Mouse (Mus musculus) liver, embryonic 14.5 days (tissue): ENCODE data around the gene Zfp383. TPM values are rescaled to one million over a fixed set of nuclear protein-coding genes. Genes with fewer than 3 reads are reported as not detected.
A peak's percentile ranks its signal among the peaks of the same experiment; 100 is the strongest.
"Not testable (repeated sequence)": the region's sequence is repeated elsewhere in the genome, so short reads cannot be mapped to it uniquely, and the experiment has no call there.

Experiments used
- ATAC-seq: fragments of 200-750 bp; cut with Nextera tagmentation; 2 replicates; pipeline ENCODE4 v1.8.0; 2017; ENCODE audit warnings: moderate number of reproducible peaks, mild to moderate bottlenecking, moderate library complexity; ENCODE audit not compliant: insufficient read depth
- DNase-seq, 3 experiments: peaks; one replicate each; pipeline ENCODE4 v3.0.0-alpha.2; 2012 to 2013; ENCODE audit warnings: low read depth in 3 of 3, low spot score in 3 of 3
- H3K27ac ChIP-seq: fragments of 300-500 bp; sonication (generic); 2 replicates; pipeline ENCODE4 v1.5.1; 2014; ENCODE audit warnings: moderate library complexity, mild to moderate bottlenecking, control low read depth, inconsistent platforms
- H3K27me3 ChIP-seq: fragments of 300-500 bp; sonication (generic); 2 replicates; pipeline ENCODE4 v1.6.1; 2014; ENCODE audit warnings: mild to moderate bottlenecking, low read length, moderate library complexity; ENCODE audit not compliant: control insufficient read depth, insufficient read depth
- H3K36me3 ChIP-seq: fragments of 300-500 bp; sonication (generic); replicated peaks from 2 replicates; pipeline ENCODE4 v1.6.1; 2014; ENCODE audit warnings: low read depth; ENCODE audit not compliant: control insufficient read depth, insufficient read depth
- H3K4me1 ChIP-seq, 2 experiments: fragments of 200-500 bp in 1 of 2; fragments of 300-500 bp in 1 of 2; sonication (generic) in 1 of 2; replicated peaks; 2 replicates each; pipeline ENCODE4 v1.6.1; 2012 to 2014; ENCODE audit warnings: antibody characterized with exemption in 1 of 2, inconsistent platforms in 1 of 2, low read length in 1 of 2; ENCODE audit not compliant: control insufficient read depth in 2 of 2, insufficient read depth in 2 of 2
- H3K4me2 ChIP-seq: fragments of 300-500 bp; sonication (generic); 2 replicates; pipeline ENCODE4 v1.6.1; 2014; ENCODE audit warnings: low read depth, mild to moderate bottlenecking, control low read depth, moderate library complexity
- H3K4me3 ChIP-seq, 2 experiments: fragments of 200-500 bp in 1 of 2; fragments of 300-500 bp in 1 of 2; sonication (generic) in 1 of 2; 2 replicates each; pipeline ENCODE4 v1.5.1; 2012 to 2014; ENCODE audit warnings: low read depth in 2 of 2, low read length in 2 of 2, mild to moderate bottlenecking in 2 of 2, control low read depth in 1 of 2, inconsistent platforms in 1 of 2, moderate library complexity in 1 of 2; ENCODE audit not compliant: insufficient read depth in 1 of 2
- H3K9ac ChIP-seq: fragments of 300-500 bp; sonication (generic); replicated peaks from 2 replicates; pipeline ENCODE4 v1.6.1; 2014; ENCODE audit warnings: mild to moderate bottlenecking, control low read depth, moderate library complexity
- H3K9me3 ChIP-seq: fragments of 300-500 bp; sonication (generic); 2 replicates; pipeline ENCODE4 v1.6.1; 2016; ENCODE audit warnings: low read length, mixed read lengths; ENCODE audit not compliant: control insufficient read depth
- CTCF ChIP-seq: IDR thresholded peaks from 2 replicates; pipeline ENCODE4 v1.5.1; 2016; ENCODE audit warnings: antibody characterized with exemption, low read depth, control low read depth
- EP300 ChIP-seq: IDR thresholded peaks from 2 replicates; pipeline ENCODE4 v1.6.1; 2016; ENCODE audit warnings: antibody characterized with exemption, low read depth
- WGBS: fragments of 180-500 bp; shearing (Covaris S2); extraction: QIAGEN DNeasy Blood & Tissue Kit; methylation state at CpG from one replicate; pipeline ENCODE4 v1.1.7; 2014; ENCODE audit not compliant: insufficient replicate concordance; 5-methylcytosine and 5-hydroxymethylcytosine counted together
- polyA plus RNA-seq, 2 experiments: library from polyadenylated mRNA; depleted of rRNA in 1 of 2; stranded (reverse) in 1 of 2; unstranded in 1 of 2; fragments of >200 nt; fragmentation: Nextera tagmentation in 1 of 2; extraction: Ambion mirVana in 1 of 2; gene quantifications; 2 replicates each; pipeline versions ENCODE4 v1.2.1 to v1.2.3; 2012 to 2014

Gene Zfp383
- polyA plus RNA-seq, 2 experiments: 0.42 to 0.69 TPM

- H3K9me3 ChIP-seq: no peaks in the 10 kb centered on the region
- no peak for TF ChIP-seq EP300
- TF ChIP-seq CTCF: peak; percentile 18; the same call in 1 of the 2 replicates
- H3K27me3 ChIP-seq: no peaks in the 10 kb centered on the region
- DNase-seq (peak; percentile 54 to 63 (median 58)), ATAC-seq (peak; percentile 91)
- WGBS: 1% methylated on average over 52 of the region's 52 CpGs
- H3K4me3 ChIP-seq: peak within 1 kb of the TSS; percentile 59 to 71
- H3K9ac ChIP-seq: peak within 1 kb of the TSS; percentile 85
- peak within 1 kb of the TSS; percentile 79 for H3K27ac ChIP-seq
- peak within 1 kb of the TSS; percentile 87 for H3K4me2 ChIP-seq
- H3K36me3 ChIP-seq: no peaks in the 10 kb centered on the region
- peaks cover 2% of the 10 kb centered on the region in 2 experiments; a peak in 2 of 4 replicates for H3K4me1 ChIP-seq
Observed at GRCm38 (mm10) chr7:29953513-29954401, 45.7 kb downstream of the Zfp383 start, which contains the start of gene Zfp74. Gene Zfp74 (minus strand): TSS chr7:29954089.

DNA sequence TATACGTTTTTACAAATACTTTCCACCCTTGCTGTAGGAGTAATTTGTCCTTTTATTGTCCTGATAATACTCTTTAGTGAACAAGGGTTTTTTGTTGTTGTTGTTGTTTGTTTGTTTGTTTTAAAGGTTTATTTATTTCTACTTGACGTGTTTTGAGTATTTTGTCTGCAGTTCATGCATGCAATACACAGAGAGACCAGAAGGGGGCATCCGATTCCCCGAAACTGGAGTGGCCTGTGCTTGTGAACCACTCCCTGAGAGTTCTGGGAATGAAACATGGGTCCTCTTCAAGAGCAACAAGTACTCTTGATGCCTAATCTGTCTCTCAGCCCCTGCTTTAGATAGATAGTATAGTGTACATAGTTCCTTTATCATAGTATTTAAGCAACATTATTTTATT, 46.7 kb downstream of the Zfp383 start:
- ATAC-seq: no peak
- Histone ChIP-seq H3K27me3 (no peaks in the 10 kb centered on the region), H3K4me2 (peak overlapping the region; percentile 87), H3K36me3 (no peaks in the 10 kb centered on the region), H3K27ac (no peak overlapping the region), H3K4me3 (peak overlapping the region; percentile 59 to 71; a peak in 2 of 4 replicates), H3K4me1 (peaks cover 2% of the 10 kb centered on the region in 2 experiments; a peak in 2 of 4 replicates), H3K9me3 (no peaks in the 10 kb centered on the region), H3K9ac (no peak overlapping the region)
- TF ChIP-seq CTCF (peak; percentile 83), EP300 (no peak)
- peak; percentile 61 to 75 (median 67) for DNase-seq
- WGBS: 15% methylated on average over 4 of the region's 4 CpGs

DNA sequence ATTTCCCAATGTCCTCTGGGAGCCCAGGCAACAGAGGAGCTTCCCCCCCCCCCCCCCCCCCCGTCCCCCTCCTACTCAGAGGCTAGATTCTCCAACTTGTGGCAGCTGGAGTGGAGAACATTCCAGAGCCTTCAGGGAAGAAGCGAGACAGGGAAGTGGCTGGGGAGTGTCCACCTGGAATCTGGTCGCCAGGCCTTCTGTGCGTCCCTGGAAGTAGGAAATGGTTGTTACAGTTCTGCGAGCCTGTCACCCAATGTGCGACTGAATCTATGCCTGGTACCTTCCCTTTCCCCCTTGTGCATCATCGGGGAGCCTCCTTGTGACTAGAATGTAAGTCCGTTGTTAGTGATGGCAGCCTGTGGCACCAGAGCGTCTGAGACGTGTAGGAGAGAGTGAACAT, 48.2 kb downstream of the Zfp383 start:
- Histone ChIP-seq H3K27me3 (no peaks in the 10 kb centered on the region), H3K4me1 (peaks cover 2% of the 10 kb centered on the region in 2 experiments; a peak in 2 of 4 replicates), H3K9me3 (no peaks in the 10 kb centered on the region), H3K27ac (no peak overlapping the region), H3K4me3 (no peak overlapping the region), H3K4me2 (no peak overlapping the region), H3K9ac (no peak overlapping the region), H3K36me3 (no peaks in the 10 kb centered on the region)
- ATAC-seq: no peak
- DNase-seq: no peak
- WGBS: 71% methylated on average over 9 of the region's 10 CpGs
- TF ChIP-seq EP300: no peak
- TF ChIP-seq CTCF: no peak

DNA sequence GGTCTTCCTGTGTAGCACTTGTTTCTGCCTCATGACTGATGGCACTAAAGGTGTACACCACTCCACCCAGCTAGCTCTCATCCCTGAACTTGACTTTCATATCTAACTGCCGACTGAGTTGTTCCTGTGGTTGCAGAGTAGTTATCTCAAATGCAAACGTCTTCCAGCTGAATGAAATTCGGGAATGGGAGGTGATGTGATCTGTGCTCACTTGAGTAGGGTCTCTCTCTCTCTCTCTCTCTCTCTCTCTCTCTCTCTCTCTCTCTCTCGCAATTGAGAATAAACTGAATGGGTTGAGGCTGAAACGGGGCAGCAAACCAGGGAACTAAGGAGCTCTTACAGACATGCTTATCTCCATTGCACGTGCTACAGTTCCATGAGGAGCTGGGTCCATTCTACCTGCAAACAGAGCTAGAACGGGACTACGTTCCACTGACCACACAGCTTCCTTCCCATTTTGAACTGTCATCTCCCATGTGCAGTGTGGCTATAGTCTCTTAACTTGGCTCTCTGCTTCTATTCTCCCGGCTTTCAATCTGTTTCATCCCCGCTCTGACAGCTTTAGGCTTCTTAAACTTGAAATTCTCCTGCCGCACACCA, 50.2 kb downstream of the Zfp383 start:
- no peak overlapping the region for H3K27ac ChIP-seq
- H3K9me3 ChIP-seq: no peaks in the 10 kb centered on the region
- no peak overlapping the region for H3K4me2 ChIP-seq
- no peaks in the 10 kb centered on the region for H3K36me3 ChIP-seq
- DNase-seq (no peak), ATAC-seq (no peak)
- 45% methylated on average over 11 of the region's 11 CpGs for WGBS
- H3K4me1 ChIP-seq: no peaks in the 10 kb centered on the region; a peak in 1 of 4 replicates
- TF ChIP-seq CTCF: no peak
- no peak for TF ChIP-seq EP300
- no peak overlapping the region for H3K4me3 ChIP-seq
- H3K9ac ChIP-seq: no peak overlapping the region
- no peaks in the 10 kb centered on the region for H3K27me3 ChIP-seq

DNA sequence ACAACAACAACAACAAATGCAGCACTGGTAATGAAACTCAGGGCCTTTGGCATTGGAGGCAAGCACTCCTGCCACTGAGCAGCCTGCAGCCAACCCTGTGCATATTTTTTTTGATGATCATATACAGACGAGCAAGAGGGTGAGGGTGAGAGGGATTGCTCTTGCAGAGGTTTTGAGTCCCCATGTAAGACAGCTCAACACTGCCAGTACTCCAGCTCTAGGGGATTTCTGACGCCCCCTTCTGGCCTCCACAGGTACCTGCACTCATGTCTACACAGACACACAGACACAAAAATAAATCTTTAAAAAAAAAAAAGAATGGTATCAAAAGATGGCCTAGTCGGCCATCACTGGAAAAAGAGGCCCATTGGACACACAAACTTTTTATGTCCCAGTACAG, 51.0 kb downstream of the Zfp383 start:
- H3K9ac ChIP-seq: no peak overlapping the region
- TF ChIP-seq EP300 (no peak), CTCF (0 out of 2 replicates have a peak, but pooled peaks have one; percentile 21)
- ATAC-seq (no peak), DNase-seq (no peak)
- no peaks in the 10 kb centered on the region for H3K36me3 ChIP-seq
- no peak overlapping the region for H3K4me2 ChIP-seq
- no peak overlapping the region for H3K4me3 ChIP-seq
- no peaks in the 10 kb centered on the region; a peak in 1 of 4 replicates for H3K4me1 ChIP-seq
- H3K9me3 ChIP-seq: no peaks in the 10 kb centered on the region
- H3K27me3 ChIP-seq: no peaks in the 10 kb centered on the region
- WGBS: 43% methylated on average over 3 of the region's 3 CpGs
- no peak overlapping the region for H3K27ac ChIP-seq

GRCm38 (mm10) chr7:29965115-29965810, 57.2 kb downstream of the Zfp383 start:
- 54% methylated on average over 28 of the region's 39 CpGs for WGBS
- H3K27me3 ChIP-seq, DNase-seq, H3K4me1 ChIP-seq, H3K27ac ChIP-seq, H3K9me3 ChIP-seq, H3K9ac ChIP-seq, H3K4me2 ChIP-seq, ATAC-seq, H3K36me3 ChIP-seq, H3K4me3 ChIP-seq: not testable (repeated sequence)
